Mouse (Mus musculus): ENCODE data around the gene Pcdh9. TPM values are rescaled to one million over a fixed set of nuclear protein-coding genes. Genes with fewer than 3 reads are reported as not detected.
A peak's percentile ranks its signal among the peaks of the same experiment; 100 is the strongest.

Pcdh9 gene
- polyA plus RNA-seq, 1 experiment from 2014 or later: 24.1 TPM

DNA sequence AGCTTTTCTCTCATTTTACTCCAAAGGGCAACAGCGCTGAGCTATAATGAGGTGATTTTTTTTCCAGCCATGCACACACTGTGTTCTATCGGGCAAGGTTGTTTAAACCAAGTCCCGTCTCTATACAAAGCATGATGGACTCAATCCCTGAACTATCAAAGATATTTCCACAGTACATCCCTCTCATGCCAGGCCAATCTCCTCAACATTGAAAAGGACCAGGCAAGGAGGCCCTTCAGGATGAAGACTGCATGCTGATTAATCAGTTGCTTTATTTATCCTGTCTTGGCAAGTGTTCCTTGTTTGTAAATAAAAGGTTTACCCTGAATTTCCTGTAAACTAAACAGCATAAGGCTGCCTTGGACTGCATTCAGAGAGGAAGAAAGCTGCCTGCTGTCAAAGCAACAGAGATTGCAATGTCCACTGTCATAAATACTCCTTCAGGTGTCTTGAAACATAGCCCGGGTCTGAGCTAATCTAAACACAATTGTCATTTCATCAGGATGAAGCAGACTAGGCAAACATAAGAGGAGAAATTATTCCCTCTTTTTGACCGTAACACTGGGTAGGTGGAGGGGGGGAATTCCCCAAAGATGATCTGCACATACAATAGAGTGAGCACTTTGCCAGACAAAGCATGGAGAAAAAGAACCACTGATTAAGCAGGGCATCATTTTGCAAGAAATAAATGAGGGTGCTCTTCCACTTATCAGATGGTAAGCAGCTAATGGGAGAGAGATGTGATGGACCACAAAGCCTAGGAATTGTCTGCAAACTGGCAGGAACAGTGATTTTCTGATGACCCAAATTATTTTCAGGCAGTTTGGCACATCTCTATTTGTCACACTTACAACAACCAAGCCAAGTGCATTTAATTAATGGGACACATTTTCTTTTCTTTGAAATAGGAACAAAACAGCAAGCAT is 822.8 kb downstream of the Pcdh9 start:
- Histone ChIP-seq H3K27me3 (ENCODE audit: low read depth, poor library complexity, severe bottlenecking) (no peaks in the 10 kb centered on the region), H3K9me3 (replicated peaks) (no peaks in the 10 kb centered on the region), H3K36me3 (no peaks in the 10 kb centered on the region), H3K27ac (replicated peaks) (peak overlapping the region; percentile 78), H3K4me1 (peaks cover 41% of the 10 kb centered on the region), H3K4me3 (no peak overlapping the region)
- DNase-seq (ENCODE audit: low spot score): no peak
- WGBS: 62% methylated on average over 5 of the region's 5 CpGs

DNA sequence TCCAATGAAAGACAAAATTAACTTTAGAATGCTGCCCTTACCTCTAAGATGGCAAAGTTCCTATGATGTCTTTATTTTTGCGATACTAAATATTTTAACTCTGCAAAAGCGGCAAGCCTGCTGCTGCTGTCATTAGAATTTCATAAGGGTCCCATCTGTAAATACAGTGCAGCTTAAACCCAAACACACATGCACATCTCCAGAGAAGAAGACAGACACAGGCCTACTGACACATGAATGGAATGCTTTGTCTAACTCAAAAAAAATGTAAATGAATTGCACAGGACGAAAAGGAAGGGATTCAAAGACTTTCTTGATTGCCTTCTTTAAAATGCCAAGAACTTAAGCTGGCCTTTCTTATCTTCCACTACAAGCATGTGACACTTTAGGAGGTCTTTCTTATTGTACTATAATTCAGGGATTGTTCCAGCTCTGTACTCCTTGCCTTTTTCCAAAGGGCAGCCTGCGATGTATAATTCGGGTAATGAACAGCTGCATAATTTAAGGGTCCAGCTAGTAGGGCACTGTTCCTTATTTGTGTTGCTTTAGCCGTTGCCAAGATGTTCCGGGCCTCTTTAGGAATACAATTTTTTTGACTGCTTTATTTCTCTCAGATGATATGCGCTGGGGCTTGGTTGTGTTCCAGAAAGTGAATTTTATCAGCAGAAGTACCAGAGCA is 823.6 kb downstream of the Pcdh9 start:
- peak overlapping the region; percentile 78 for H3K27ac ChIP-seq (replicated peaks)
- no peak overlapping the region for H3K4me3 ChIP-seq
- 52% methylated on average over 8 of the region's 8 CpGs for WGBS
- H3K36me3 ChIP-seq: no peaks in the 10 kb centered on the region
- H3K4me1 ChIP-seq: peaks cover 41% of the 10 kb centered on the region
- no peaks in the 10 kb centered on the region for H3K27me3 ChIP-seq (ENCODE audit: low read depth, poor library complexity, severe bottlenecking)
- no peak for DNase-seq (ENCODE audit: low spot score)
- no peaks in the 10 kb centered on the region for H3K9me3 ChIP-seq (replicated peaks)

DNA sequence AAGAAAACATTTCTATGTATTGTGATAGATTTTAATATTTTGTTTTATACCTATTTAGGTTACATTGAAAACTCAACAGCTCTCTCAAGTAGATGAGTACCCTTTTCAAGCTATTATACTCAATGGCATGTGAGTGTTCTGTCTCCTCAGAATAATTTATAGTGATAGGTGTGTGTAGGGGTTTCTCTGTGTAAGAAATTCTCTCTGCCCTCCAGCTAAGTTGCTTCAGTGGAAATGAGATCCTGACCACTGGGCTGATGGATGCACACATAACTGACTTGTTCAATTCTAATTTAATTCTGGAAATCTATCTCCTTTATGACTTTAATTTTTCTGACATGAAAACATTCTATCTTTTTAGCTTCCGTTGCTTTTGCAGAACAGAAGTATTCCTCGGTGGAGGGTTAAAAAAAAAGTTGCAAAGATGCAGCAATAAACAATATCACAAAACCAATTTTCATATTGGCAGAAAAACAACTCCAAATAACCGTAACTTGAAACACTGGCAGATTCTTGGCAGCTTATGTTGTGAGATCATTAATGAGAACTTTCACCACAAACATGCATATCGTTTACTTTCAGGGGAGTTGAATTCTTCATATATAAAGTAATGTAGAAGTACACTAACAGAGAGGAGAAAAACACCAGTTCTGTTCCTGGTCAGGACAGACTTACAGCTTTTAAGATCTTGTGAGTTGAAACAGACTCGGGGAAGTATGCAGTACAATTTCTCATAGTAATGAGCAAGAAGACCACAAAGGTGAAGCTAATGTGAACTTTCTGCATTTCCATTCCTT is 828.5 kb downstream of the Pcdh9 start:
- DNase-seq (ENCODE audit: low spot score): no peak

DNA sequence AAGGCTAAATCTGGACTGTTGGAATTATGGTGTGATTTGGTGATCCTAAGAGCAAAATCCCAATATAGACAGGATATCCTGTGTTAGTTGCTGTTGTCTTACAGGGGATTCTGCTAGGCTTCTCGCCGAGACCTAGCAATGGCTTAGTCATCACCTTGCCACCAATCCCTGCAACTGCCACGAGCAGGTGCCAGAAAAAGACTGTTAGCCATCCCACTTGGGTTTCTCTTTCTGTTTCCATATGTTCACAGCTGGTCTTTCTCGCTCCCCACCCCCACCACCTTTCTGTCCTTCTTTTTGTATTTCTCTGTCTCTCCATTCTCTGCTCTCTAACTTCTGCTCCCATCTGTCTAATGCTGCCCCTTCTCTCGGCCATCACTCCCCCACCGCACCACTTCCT is 831.7 kb downstream of the Pcdh9 start:
- Histone ChIP-seq H3K27ac (replicated peaks) (no peak overlapping the region), H3K4me3 (no peak overlapping the region), H3K36me3 (no peaks in the 10 kb centered on the region), H3K27me3 (ENCODE audit: low read depth, poor library complexity, severe bottlenecking) (no peaks in the 10 kb centered on the region), H3K9me3 (replicated peaks) (no peaks in the 10 kb centered on the region), H3K4me1 (peaks cover 5% of the 10 kb centered on the region; the same call in 1 of the 2 replicates)
- DNase-seq (ENCODE audit: low spot score): no peak
- WGBS: 95% methylated on average over 6 of the region's 6 CpGs

More for the DNA sequence above, 828.5 kb downstream of the Pcdh9 start:
- peaks cover 24% of the 10 kb centered on the region for H3K4me1 ChIP-seq
- H3K36me3 ChIP-seq: no peaks in the 10 kb centered on the region
- H3K4me3 ChIP-seq: no peak overlapping the region
- 84% methylated on average over 5 of the region's 5 CpGs for whole genome bisulfite sequencing
- H3K9me3 ChIP-seq (replicated peaks): no peaks in the 10 kb centered on the region
- no peak overlapping the region for H3K27ac ChIP-seq (replicated peaks)
- no peaks in the 10 kb centered on the region for H3K27me3 ChIP-seq (ENCODE audit: low read depth, poor library complexity, severe bottlenecking)

DNA sequence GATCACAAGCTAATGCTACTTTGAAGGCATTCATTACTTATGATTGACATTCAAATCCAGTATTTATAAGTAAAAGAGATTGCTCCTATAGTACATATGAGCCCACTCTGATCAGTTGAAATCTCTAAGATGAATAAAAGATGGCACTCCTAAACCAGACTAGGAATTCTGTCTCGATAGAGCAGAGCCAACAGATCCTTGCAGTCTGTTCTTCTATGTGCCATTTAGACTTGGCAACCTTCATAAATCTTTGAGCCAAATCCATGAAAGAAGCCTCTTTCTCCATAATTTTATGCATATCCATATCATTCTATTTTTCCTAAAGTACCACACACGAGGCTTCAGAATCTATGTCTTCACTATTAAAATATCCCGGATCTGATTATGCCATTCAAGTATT is 834.5 kb downstream of the Pcdh9 start:
- Histone ChIP-seq H3K4me3 (no peak overlapping the region), H3K9me3 (replicated peaks) (no peaks in the 10 kb centered on the region), H3K27ac (replicated peaks) (no peak overlapping the region), H3K36me3 (no peaks in the 10 kb centered on the region), H3K4me1 (no peaks in the 10 kb centered on the region), H3K27me3 (ENCODE audit: low read depth, poor library complexity, severe bottlenecking) (no peaks in the 10 kb centered on the region)
- 88% methylated on average over 3 of the region's 3 CpGs for WGBS
- no peak for DNase-seq (ENCODE audit: low spot score)

DNA sequence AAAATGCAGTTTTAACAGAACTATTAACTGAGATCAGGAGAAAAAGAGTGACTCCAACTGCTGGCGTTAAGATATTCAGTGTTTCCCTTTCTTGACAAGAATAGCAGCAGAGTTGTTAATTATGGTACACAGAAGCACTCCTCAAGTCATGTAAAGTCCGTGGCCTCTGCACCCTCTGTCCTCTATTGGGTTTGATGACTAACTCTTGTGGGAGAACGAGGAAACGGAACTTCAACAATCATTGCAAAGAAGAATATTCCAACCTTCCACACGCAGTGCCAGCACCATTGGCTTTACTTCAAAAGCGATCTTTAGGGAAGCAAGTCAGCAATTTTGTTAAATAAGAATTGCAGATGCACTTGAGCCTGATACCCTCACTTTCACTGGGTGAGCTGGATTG is 849.9 kb downstream of the Pcdh9 start:
- Histone ChIP-seq H3K9me3 (replicated peaks) (no peaks in the 10 kb centered on the region), H3K27ac (replicated peaks) (no peak overlapping the region), H3K4me3 (no peak overlapping the region), H3K27me3 (ENCODE audit: low read depth, poor library complexity, severe bottlenecking) (no peaks in the 10 kb centered on the region), H3K36me3 (no peaks in the 10 kb centered on the region), H3K4me1 (no peaks in the 10 kb centered on the region)
- whole genome bisulfite sequencing: 90% methylated on average over 6 of the region's 6 CpGs
- DNase-seq (ENCODE audit: low spot score): no peak

DNA sequence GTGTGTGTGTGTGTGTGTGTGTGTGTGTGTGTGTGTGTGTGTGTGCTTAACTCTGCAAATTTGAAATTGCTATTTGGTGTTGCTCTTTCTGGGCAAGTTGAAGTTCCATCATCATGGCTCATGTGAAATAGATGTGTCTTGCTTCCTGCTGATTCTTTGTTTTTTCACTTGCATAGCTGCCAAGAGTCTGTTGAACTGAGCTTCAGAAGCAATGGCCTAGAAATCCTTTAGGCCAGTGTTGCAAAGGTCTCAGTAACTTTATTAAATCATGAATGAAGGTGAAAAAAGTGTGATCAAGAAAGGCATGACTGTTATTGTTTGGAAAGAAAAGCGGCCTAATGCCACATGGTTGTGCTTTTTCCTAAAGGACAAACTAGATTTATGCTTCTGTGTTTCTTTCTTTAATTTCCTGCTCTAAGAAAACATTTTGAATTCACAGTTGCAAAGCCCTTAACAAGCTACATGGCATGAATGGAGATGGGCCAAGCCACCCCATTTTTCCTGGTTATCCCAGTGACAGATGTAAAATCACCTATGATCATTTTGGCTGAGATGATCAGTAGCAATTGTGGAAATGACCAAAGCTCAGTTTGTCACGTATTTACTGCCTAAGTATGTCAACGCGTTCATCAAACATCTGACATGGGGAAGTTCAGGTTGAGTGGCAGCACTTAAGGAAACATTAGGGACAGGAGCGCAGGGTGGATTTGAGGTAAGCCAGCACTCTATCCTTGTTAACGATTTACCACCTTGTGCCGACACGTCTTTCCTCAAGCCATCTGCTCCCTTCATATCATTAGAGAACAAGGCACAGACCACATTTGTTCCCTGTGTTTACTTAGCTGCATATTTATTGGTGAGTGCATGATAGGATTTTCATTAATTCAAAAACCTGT is 850.9 kb downstream of the Pcdh9 start:
- H3K9me3 ChIP-seq (replicated peaks): no peaks in the 10 kb centered on the region
- no peaks in the 10 kb centered on the region for H3K27me3 ChIP-seq (ENCODE audit: low read depth, poor library complexity, severe bottlenecking)
- no peak for DNase-seq (ENCODE audit: low spot score)
- H3K27ac ChIP-seq (replicated peaks): no peak overlapping the region
- no peaks in the 10 kb centered on the region for H3K36me3 ChIP-seq
- H3K4me1 ChIP-seq: no peaks in the 10 kb centered on the region
- WGBS: 88% methylated on average over 8 of the region's 8 CpGs
- H3K4me3 ChIP-seq: no peak overlapping the region

DNA sequence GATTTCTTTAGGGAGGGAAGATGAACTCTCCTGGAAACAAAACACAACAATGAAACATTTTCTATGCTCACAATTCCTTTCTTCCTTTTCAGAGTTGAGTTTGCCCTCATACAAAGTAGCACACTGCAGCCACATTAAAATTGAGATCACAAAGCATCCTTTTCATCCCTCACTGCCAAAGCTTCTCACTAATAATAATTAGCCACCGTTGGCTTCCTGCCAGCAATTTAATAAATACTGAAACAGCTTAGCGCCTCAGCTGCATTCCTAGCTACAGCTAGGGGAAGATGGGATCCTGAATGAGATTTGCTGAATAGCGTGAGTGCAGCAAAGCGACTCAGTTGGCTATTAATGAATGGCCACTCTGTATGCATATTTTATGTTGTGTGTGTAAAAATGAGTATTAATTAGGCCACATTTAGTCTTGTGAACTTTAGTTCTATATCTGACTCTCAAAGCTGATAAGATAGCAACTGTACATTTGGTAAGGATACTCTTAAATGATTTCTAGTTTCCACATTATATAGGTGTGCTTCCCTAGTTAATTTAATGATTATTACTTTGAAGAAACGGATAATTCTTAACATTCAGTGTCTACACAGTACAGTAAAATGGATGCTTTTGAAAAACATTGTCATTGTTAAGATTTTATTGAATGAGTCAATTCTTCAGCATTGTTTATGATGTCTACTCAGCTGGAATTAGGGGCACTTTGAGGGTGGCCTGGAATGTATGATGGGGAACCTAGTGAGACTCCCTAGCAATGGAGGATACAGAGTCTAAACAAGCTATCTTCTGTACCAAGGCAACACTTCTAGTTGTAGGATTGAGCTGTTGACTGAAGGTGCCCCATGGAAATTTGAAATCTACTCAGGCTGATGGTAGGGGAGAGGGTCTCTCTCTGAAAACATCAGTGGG is 881.1 kb downstream of the Pcdh9 start:
- Histone ChIP-seq H3K4me3 (no peak overlapping the region), H3K36me3 (no peaks in the 10 kb centered on the region), H3K27me3 (ENCODE audit: low read depth, poor library complexity, severe bottlenecking) (no peaks in the 10 kb centered on the region), H3K4me1 (peaks cover 5% of the 10 kb centered on the region; the same call in 1 of the 2 replicates), H3K9me3 (replicated peaks) (no peaks in the 10 kb centered on the region), H3K27ac (replicated peaks) (no peak overlapping the region)
- WGBS: 66% methylated on average over 5 of the region's 5 CpGs
- no peak for DNase-seq (ENCODE audit: low spot score)

Data from midbrain, embryonic 10.5 days (tissue).